Comparison of ENCODE assay signal across 16 mouse cellular contexts in genomic region chr8:128517546-128518102, GRCm38 (mm10).
DNase-seq lines count a peak whose midpoint lies in the region; ATAC-seq and TF ChIP-seq lines count a peak whose summit lies in the region.
"Had no signal": no experiment of that assay in that cellular context is flagged by ENCODE, and none has a peak within 500 bp of the region (broad histone marks: within the 10 kb centered on the region; RNA-seq: fewer than 3 reads in every experiment).

No protein-coding gene starts in this region.

- TF ChIP-seq CTCF in liver, embryonic 14.5 days (IDR thresholded peaks at IDR 0.05; ENCODE audit: low read depth), result 0 out of 2 replicates have a peak, but pooled peaks have one; percentile 12
- peak; percentile 19; the same call in 1 of the 2 replicates for TF ChIP-seq CTCF in bone marrow, adult 2 months (IDR thresholded peaks at IDR 0.05; ENCODE audit: control insufficient read depth, insufficient read depth, low read length)

- H3K4me2 ChIP-seq in liver, embryonic 14.5 days (ENCODE audit: low read depth), result no peak overlapping the region
- H3K4me2 ChIP-seq in liver, embryonic 12.5 days, result no peak overlapping the region
- H3K4me2 ChIP-seq: forebrain, embryonic 13.5 days; hindbrain, embryonic 13.5 days; limb, embryonic 15.5 days; lung, embryonic 14.5 days; midbrain, embryonic 15.5 days had no signal

- ATAC-seq in liver, embryonic 14.5 days (ENCODE audit: insufficient read depth), result no peak
- no peak for ATAC-seq in liver, embryonic 12.5 days
- ATAC-seq: forebrain, embryonic 13.5 days; midbrain, embryonic 15.5 days had no signal

- H3K4me3 ChIP-seq in liver, embryonic 14.5 days (ENCODE audit: insufficient read depth in 1 of 2, low read depth in 2 of 2, low read length in 2 of 2), result no peak overlapping the region
- no peak overlapping the region for H3K4me3 ChIP-seq in liver, embryonic 12.5 days
- H3K4me3 ChIP-seq in bone marrow, adult 2 months (replicated peaks; ENCODE audit: control insufficient read depth, low read depth, low read length), result no peak overlapping the region
- H3K4me3 ChIP-seq: forebrain, embryonic 13.5 days; hindbrain, embryonic 13.5 days; limb, embryonic 15.5 days; midbrain, embryonic 15.5 days had no signal

- no peaks in the 10 kb centered on the region for H3K27me3 ChIP-seq in liver, embryonic 14.5 days (ENCODE audit: control insufficient read depth, insufficient read depth, low read length)
- no peaks in the 10 kb centered on the region for H3K27me3 ChIP-seq in liver, embryonic 12.5 days (replicated peaks)
- H3K27me3 ChIP-seq: forebrain, embryonic 13.5 days; hindbrain, embryonic 13.5 days; limb, embryonic 15.5 days; midbrain, embryonic 15.5 days had no signal

- no peak for TF ChIP-seq EP300 in liver, embryonic 14.5 days (IDR thresholded peaks at IDR 0.05; ENCODE audit: low read depth)

- H3K9me3 ChIP-seq in liver, embryonic 14.5 days (ENCODE audit: control insufficient read depth, low read length), result no peaks in the 10 kb centered on the region
- H3K9me3 ChIP-seq in liver, embryonic 12.5 days (replicated peaks), result no peaks in the 10 kb centered on the region
- H3K9me3 ChIP-seq: forebrain, embryonic 13.5 days; hindbrain, embryonic 13.5 days; limb, embryonic 15.5 days; midbrain, embryonic 15.5 days had no signal

- H3K27ac ChIP-seq in liver, embryonic 14.5 days, result no peak overlapping the region
- no peak overlapping the region for H3K27ac ChIP-seq in liver, embryonic 12.5 days
- H3K27ac ChIP-seq in bone marrow, adult 2 months (ENCODE audit: control insufficient read depth, insufficient read depth, low read depth, low read length, poor library complexity), result no peak overlapping the region
- H3K27ac ChIP-seq: forebrain, embryonic 13.5 days; hindbrain, embryonic 13.5 days; limb, embryonic 15.5 days; midbrain, embryonic 15.5 days had no signal

- 25% methylated on average over 4 of the region's 4 CpGs for WGBS in liver, embryonic 14.5 days (ENCODE audit: insufficient replicate concordance)
- 30% methylated on average over 4 of the region's 4 CpGs for WGBS in liver, embryonic 12.5 days (ENCODE audit: insufficient replicate concordance)
- WGBS in bone marrow, adult 2 months, result 12% methylated on average over 4 of the region's 4 CpGs

- H3K36me3 ChIP-seq in liver, embryonic 14.5 days (replicated peaks; ENCODE audit: control insufficient read depth, insufficient read depth, low read depth), result no peaks in the 10 kb centered on the region
- H3K36me3 ChIP-seq in liver, embryonic 12.5 days, result no peaks in the 10 kb centered on the region
- H3K36me3 ChIP-seq: hindbrain, embryonic 13.5 days; limb, embryonic 15.5 days; midbrain, embryonic 15.5 days had no signal

- H3K9ac ChIP-seq in liver, embryonic 14.5 days (replicated peaks), result no peak overlapping the region
- H3K9ac ChIP-seq in liver, embryonic 12.5 days, result no peak overlapping the region
- H3K9ac ChIP-seq: forebrain, embryonic 13.5 days; hindbrain, embryonic 13.5 days; limb, embryonic 15.5 days; lung, embryonic 14.5 days; midbrain, embryonic 15.5 days had no signal

- no peak for DNase-seq in liver, embryonic 14.5 days (ENCODE audit: low read depth in 3 of 3, low spot score in 3 of 3)
- DNase-seq in CD4-positive, CD25-positive, alpha-beta regulatory T cell, adult 2 months (ENCODE audit: low read depth, low spot score), result peak; percentile 65
- DNase-seq in naive thymus-derived CD4-positive, alpha-beta T cell, adult 2 months (ENCODE audit: low read depth), result peak; percentile 20
- DNase-seq in cerebellum, postnatal 25 days, result no peak
- no peak for DNase-seq in kidney, adult 11 months
- DNase-seq: cerebellum, postnatal 10 days; kidney, adult 2 months; kidney, postnatal 36 days; lung, embryonic 14.5 days; retina, postnatal 1 day had no signal

- H3K4me1 ChIP-seq in liver, embryonic 14.5 days (replicated peaks; ENCODE audit: control insufficient read depth in 2 of 2, insufficient read depth in 2 of 2, low read length in 1 of 2), result no peaks in the 10 kb centered on the region
- no peaks in the 10 kb centered on the region for H3K4me1 ChIP-seq in liver, embryonic 12.5 days
- no peaks in the 10 kb centered on the region for H3K4me1 ChIP-seq in bone marrow, adult 2 months (ENCODE audit: control insufficient read depth, insufficient read depth, low read length)
- H3K4me1 ChIP-seq: forebrain, embryonic 13.5 days; hindbrain, embryonic 13.5 days; limb, embryonic 15.5 days had no signal

- no peak for TF ChIP-seq POLR2A in bone marrow, adult 2 months (IDR thresholded peaks at IDR 0.05; ENCODE audit: borderline replicate concordance, control insufficient read depth, low read depth, low read length)

Comparison
In these comparisons a context has a peak if more than half of its experiments do, and no peak if none do; other contexts are left out.
1. DNase-seq: peak in CD4-positive, CD25-positive, alpha-beta regulatory T cell, adult 2 months (single experiment) and naive thymus-derived CD4-positive, alpha-beta T cell, adult 2 months (single experiment); none in liver, embryonic 14.5 days (0 of 3), cerebellum, postnatal 25 days (0 of 2) and kidney, adult 11 months (single experiment).